Mouse (Mus musculus) lung, postnatal 0 days (tissue): Measurements from ENCODE around the gene Pknox2. TPM values are rescaled to one million over a fixed set of nuclear protein-coding genes. Genes with fewer than 3 reads are reported as not detected.
A peak's percentile ranks its signal among the peaks of the same experiment; 100 is the strongest.

Experiments used
- ATAC-seq: fragments of 200-750 bp; cut with Nextera tagmentation; 2 replicates; pipeline ENCODE4 v1.8.0; 2017; ENCODE audit warnings: moderate library complexity
- DNase-seq: peaks from one replicate; pipeline ENCODE4 v3.0.0-alpha.2; 2016; ENCODE audit warnings: low spot score
- H3K27ac ChIP-seq: fragments of 300-500 bp; sonication (generic); 2 replicates; pipeline ENCODE4 v1.5.1; 2014; ENCODE audit warnings: antibody characterized with exemption, mild to moderate bottlenecking, low read length, mixed read lengths
- H3K27me3 ChIP-seq: fragments of 300-500 bp; sonication (generic); replicated peaks from 2 replicates; pipeline ENCODE4 v1.6.1; 2014; ENCODE audit warnings: low read length, mixed read lengths; ENCODE audit not compliant: insufficient read depth
- H3K36me3 ChIP-seq: fragments of 300-500 bp; sonication (generic); 2 replicates; pipeline ENCODE4 v1.6.1; 2014; ENCODE audit warnings: low read length, mixed read lengths; ENCODE audit not compliant: insufficient read depth
- H3K4me1 ChIP-seq: fragments of 300-500 bp; sonication (generic); 2 replicates; pipeline ENCODE4 v1.6.1; 2014; ENCODE audit warnings: antibody characterized with exemption, low read depth, low read length, mixed read lengths; ENCODE audit not compliant: insufficient read depth
- H3K4me2 ChIP-seq: fragments of 300-500 bp; sonication (generic); replicated peaks from 2 replicates; pipeline ENCODE4 v1.6.1; 2014; ENCODE audit warnings: low read depth, mild to moderate bottlenecking, low read length, moderate library complexity, mixed read lengths
- H3K4me3 ChIP-seq: fragments of 300-500 bp; sonication (generic); 2 replicates; pipeline ENCODE4 v1.5.1; 2014; ENCODE audit warnings: low read depth, low read length
- H3K9ac ChIP-seq: fragments of 300-500 bp; sonication (generic); replicated peaks from 2 replicates; pipeline ENCODE4 v1.6.1; 2014; ENCODE audit warnings: low read depth, mild to moderate bottlenecking
- H3K9me3 ChIP-seq: fragments of 300-500 bp; sonication (generic); 2 replicates; pipeline ENCODE4 v1.6.1; 2016; ENCODE audit warnings: low read length, mixed read lengths
- CTCF ChIP-seq: IDR thresholded peaks from 2 replicates; pipeline ENCODE4 v1.5.1; 2016; ENCODE audit warnings: antibody characterized with exemption, mild to moderate bottlenecking
- EP300 ChIP-seq: IDR thresholded peaks from 2 replicates; pipeline ENCODE4 v1.6.1; 2016; ENCODE audit warnings: antibody characterized with exemption, mild to moderate bottlenecking, control low read depth
- WGBS: fragments of 180-500 bp; shearing (Covaris S2); extraction: QIAGEN DNeasy Blood & Tissue Kit; methylation state at CpG from one replicate; pipeline ENCODE4 v1.1.7; 2014; 5-methylcytosine and 5-hydroxymethylcytosine counted together
- polyA plus RNA-seq: library from polyadenylated mRNA; unstranded; fragments of >200 nt; fragmentation: Nextera tagmentation; extraction: Ambion mirVana; gene quantifications from 2 replicates; pipeline ENCODE4 v1.2.1, GENCODE M21; 2015

Pknox2 gene
- polyA plus RNA-seq, 1 experiment from 2014 or later = 11.1 TPM

GRCm38 (mm10) chr9:36905452-36905851 lies 241.8 kb downstream of the Pknox2 start:
- Histone ChIP-seq H3K4me3 (no peak overlapping the region), H3K9ac (no peak overlapping the region), H3K27ac (no peak overlapping the region), H3K9me3 (no peaks in the 10 kb centered on the region), H3K4me1 (no peaks in the 10 kb centered on the region), H3K36me3 (no peaks in the 10 kb centered on the region), H3K4me2 (no peak overlapping the region), H3K27me3 (no peaks in the 10 kb centered on the region)
- no peak for TF ChIP-seq EP300
- TF ChIP-seq CTCF = no peak
- peak; percentile 33; the same call in 1 of the 2 replicates for ATAC-seq
- peak; percentile 6 for DNase-seq
- 33% methylated on average over 4 of the region's 4 CpGs for WGBS

GRCm38 (mm10) chr9:36900464-36900863 lies 246.7 kb downstream of the Pknox2 start:
- DNase-seq (no peak), ATAC-seq (no peak)
- no peaks in the 10 kb centered on the region for H3K9me3 ChIP-seq
- H3K27ac ChIP-seq = no peak overlapping the region
- H3K36me3 ChIP-seq = no peaks in the 10 kb centered on the region
- no peak for TF ChIP-seq CTCF
- TF ChIP-seq EP300 = no peak
- no peak overlapping the region for H3K9ac ChIP-seq
- no peaks in the 10 kb centered on the region for H3K4me1 ChIP-seq
- no peak overlapping the region for H3K4me2 ChIP-seq
- H3K4me3 ChIP-seq = no peak overlapping the region
- WGBS = 82% methylated on average over 4 of the region's 4 CpGs
- H3K27me3 ChIP-seq = no peaks in the 10 kb centered on the region

GRCm38 (mm10) chr9:36898560-36898959 lies 248.6 kb downstream of the Pknox2 start:
- no peaks in the 10 kb centered on the region for H3K4me1 ChIP-seq
- DNase-seq = peak; percentile 26
- H3K9ac ChIP-seq = no peak overlapping the region
- no peak overlapping the region for H3K4me3 ChIP-seq
- no peak overlapping the region for H3K4me2 ChIP-seq
- WGBS = 75% methylated on average over 3 of the region's 3 CpGs
- H3K27me3 ChIP-seq = no peaks in the 10 kb centered on the region
- ATAC-seq = peak; percentile 32; the same call in 1 of the 2 replicates
- TF ChIP-seq EP300 (no peak), CTCF (no peak)
- H3K27ac ChIP-seq = no peak overlapping the region
- H3K36me3 ChIP-seq = no peaks in the 10 kb centered on the region
- H3K9me3 ChIP-seq = no peaks in the 10 kb centered on the region

- Histone ChIP-seq H3K36me3 (no peaks in the 10 kb centered on the region), H3K9ac (no peak overlapping the region), H3K27me3 (no peaks in the 10 kb centered on the region), H3K4me2 (no peak overlapping the region), H3K27ac (no peak overlapping the region), H3K9me3 (no peaks in the 10 kb centered on the region), H3K4me3 (no peak overlapping the region), H3K4me1 (no peaks in the 10 kb centered on the region)
- TF ChIP-seq CTCF (peak; percentile 73), EP300 (no peak)
- peak; percentile 56 for DNase-seq
- 65% methylated on average over 8 of the region's 8 CpGs for WGBS
- ATAC-seq = peak; percentile 41
These were observed 252.1 kb downstream of the Pknox2 start for GRCm38 (mm10) chr9:36895009-36895693.

GRCm38 (mm10) chr9:36894242-36894641 lies 253.0 kb downstream of the Pknox2 start:
- Histone ChIP-seq H3K4me1 (no peaks in the 10 kb centered on the region), H3K27ac (no peak overlapping the region), H3K36me3 (no peaks in the 10 kb centered on the region), H3K27me3 (no peaks in the 10 kb centered on the region), H3K9ac (no peak overlapping the region), H3K4me3 (no peak overlapping the region), H3K9me3 (no peaks in the 10 kb centered on the region), H3K4me2 (no peak overlapping the region)
- no peak for TF ChIP-seq CTCF
- no peak for TF ChIP-seq EP300
- ATAC-seq = no peak
- DNase-seq = no peak
- WGBS = 82% methylated on average over 7 of the region's 7 CpGs

GRCm38 (mm10) chr9:36893413-36893990 lies 253.7 kb downstream of the Pknox2 start:
- H3K27me3 ChIP-seq = no peaks in the 10 kb centered on the region
- DNase-seq (no peak), ATAC-seq (no peak)
- H3K4me3 ChIP-seq = no peak overlapping the region
- H3K4me1 ChIP-seq = no peaks in the 10 kb centered on the region
- no peaks in the 10 kb centered on the region for H3K36me3 ChIP-seq
- no peak for TF ChIP-seq EP300
- TF ChIP-seq CTCF = no peak
- no peak overlapping the region for H3K27ac ChIP-seq
- H3K9me3 ChIP-seq = no peaks in the 10 kb centered on the region
- H3K4me2 ChIP-seq = no peak overlapping the region
- WGBS = 71% methylated on average over 6 of the region's 6 CpGs
- H3K9ac ChIP-seq = no peak overlapping the region
